20 mouse cellular contexts compared by ENCODE assay signal in the genomic region with DNA sequence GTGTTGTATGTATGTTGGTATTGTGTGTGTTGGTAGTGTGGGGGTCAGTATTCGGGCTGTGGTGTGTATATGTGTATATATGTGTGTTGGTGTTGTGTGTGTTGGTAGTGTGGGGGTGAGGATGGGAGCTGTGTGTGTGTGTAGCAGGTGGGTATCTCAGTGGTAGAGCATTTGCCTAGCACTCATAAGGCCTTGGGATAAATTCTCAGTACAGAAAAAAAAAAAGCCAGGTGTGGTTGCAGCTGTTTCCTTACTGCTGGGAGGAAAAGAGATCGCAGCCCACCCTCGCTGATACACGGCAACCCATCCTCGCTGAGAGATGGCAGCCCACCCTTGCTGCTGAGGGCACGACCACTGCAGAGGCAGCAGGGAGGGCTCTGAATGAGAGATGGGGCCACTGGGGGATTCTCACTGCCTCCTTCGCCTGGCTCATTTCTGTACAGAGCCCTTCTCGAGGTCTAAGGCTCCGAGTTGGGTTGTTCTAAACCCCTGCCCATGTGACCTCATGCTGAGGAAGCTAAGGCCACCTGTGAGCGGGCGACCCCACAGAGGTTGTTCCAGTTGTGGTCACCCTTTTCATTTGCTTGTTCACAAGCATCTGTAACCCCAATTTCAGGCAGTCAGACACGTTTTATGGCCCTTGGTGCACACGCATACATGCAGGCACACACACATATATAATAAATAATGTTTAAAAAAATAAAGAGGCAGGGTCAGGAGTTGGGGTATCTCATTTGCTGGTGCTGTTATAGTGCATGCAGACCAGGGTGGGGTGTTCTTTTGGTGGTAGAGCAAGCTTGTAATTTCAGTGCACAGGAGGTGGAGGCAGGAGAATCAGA. TPM values are rescaled to one million over a fixed set of nuclear protein-coding genes. Genes with fewer than 3 reads are reported as not detected.
DNase-seq lines count a peak whose midpoint lies in the region; ATAC-seq and TF ChIP-seq lines count a peak whose summit lies in the region.
"Had no signal": no experiment of that assay in that cellular context is flagged by ENCODE, and none has a peak within 500 bp of the region (broad histone marks: within the 10 kb centered on the region; RNA-seq: fewer than 3 reads in every experiment).

No protein-coding gene starts in this region.

- H3K4me3 ChIP-seq in heart, embryonic 15.5 days, result no peak overlapping the region
- no peak overlapping the region for H3K4me3 ChIP-seq in stomach, embryonic 15.5 days (replicated peaks)
- no peak overlapping the region for H3K4me3 ChIP-seq in stomach, postnatal 0 days (ENCODE audit: low read depth, low read length)
- H3K4me3 ChIP-seq: embryonic facial prominence, embryonic 12.5 days; erythroblast, embryonic 14.5 days; forebrain, embryonic 13.5 days; hindbrain, embryonic 12.5 days; limb, embryonic 12.5 days had no signal

- ATAC-seq in heart, embryonic 15.5 days (replicated peaks; ENCODE audit: insufficient number of reproducible peaks, insufficient read depth, low FRiP score, low read depth), result no peak
- no peak for ATAC-seq in stomach, embryonic 15.5 days (ENCODE audit: insufficient read depth, low FRiP score, low read depth)
- ATAC-seq in stomach, postnatal 0 days (ENCODE audit: low FRiP score, low TSS enrichment), result no peak
- ATAC-seq: forebrain, embryonic 13.5 days had no signal

- WGBS in heart, embryonic 15.5 days, result 74% methylated on average over 13 of the region's 13 CpGs
- 69% methylated on average over 13 of the region's 13 CpGs for WGBS in stomach, embryonic 15.5 days
- WGBS in stomach, postnatal 0 days, result 83% methylated on average over 13 of the region's 13 CpGs

- no peak for TF ChIP-seq EP300 in stomach, postnatal 0 days (optimal IDR thresholded peaks at IDR 0.05)

- no peak overlapping the region for H3K4me2 ChIP-seq in heart, embryonic 15.5 days
- no peak overlapping the region for H3K4me2 ChIP-seq in stomach, embryonic 15.5 days
- no peak overlapping the region for H3K4me2 ChIP-seq in stomach, postnatal 0 days (replicated peaks; ENCODE audit: low read depth)
- H3K4me2 ChIP-seq: embryonic facial prominence, embryonic 12.5 days; forebrain, embryonic 13.5 days; hindbrain, embryonic 12.5 days; limb, embryonic 12.5 days had no signal

- peaks cover 5% of the 10 kb centered on the region for H3K4me1 ChIP-seq in heart, embryonic 15.5 days (replicated peaks)
- 0 out of 2 replicates have a peak, but pooled peaks cover 8% of the 10 kb centered on the region for H3K4me1 ChIP-seq in stomach, embryonic 15.5 days
- no peaks in the 10 kb centered on the region for H3K4me1 ChIP-seq in stomach, postnatal 0 days (replicated peaks; ENCODE audit: control insufficient read depth, insufficient read depth)
- H3K4me1 ChIP-seq: embryonic facial prominence, embryonic 12.5 days; forebrain, embryonic 13.5 days; limb, embryonic 12.5 days had no signal

- H3K9me3 ChIP-seq in heart, embryonic 15.5 days (replicated peaks), result no peaks in the 10 kb centered on the region
- no peaks in the 10 kb centered on the region for H3K9me3 ChIP-seq in stomach, embryonic 15.5 days
- H3K9me3 ChIP-seq in stomach, postnatal 0 days (ENCODE audit: control insufficient read depth, low read length), result no peaks in the 10 kb centered on the region
- H3K9me3 ChIP-seq: embryonic facial prominence, embryonic 12.5 days; forebrain, embryonic 13.5 days; hindbrain, embryonic 12.5 days; limb, embryonic 12.5 days had no signal

- no peak for DNase-seq in heart, postnatal 10 days
- DNase-seq in stomach, postnatal 0 days (ENCODE audit: low spot score), result no peak
- DNase-seq in thymus, postnatal 0 days (ENCODE audit: low spot score), result peak; percentile 80
- no peak for DNase-seq in ovary, adult 18-20 months (ENCODE audit: low spot score)
- no peak for DNase-seq in layer of hippocampus, adult 9-11 months
- DNase-seq in lung, postnatal 36 days, result no peak
- DNase-seq: adrenal gland, adult 2 months; cerebellum, adult 9-11 months; heart, postnatal 14 days; kidney, adult 18-20 months; kidney, postnatal 25 days; lung, adult 2 months; retina, postnatal 1 day had no signal

- H3K36me3 ChIP-seq in heart, embryonic 15.5 days, result no peaks in the 10 kb centered on the region
- H3K36me3 ChIP-seq in stomach, embryonic 15.5 days, result no peaks in the 10 kb centered on the region
- H3K36me3 ChIP-seq in stomach, postnatal 0 days (ENCODE audit: control insufficient read depth, insufficient read depth, low read length), result no peaks in the 10 kb centered on the region
- H3K36me3 ChIP-seq: embryonic facial prominence, embryonic 12.5 days; hindbrain, embryonic 12.5 days; limb, embryonic 12.5 days had no signal

- 0 out of 2 replicates have a peak overlapping the region, but pooled peaks have one; percentile 40 for H3K27ac ChIP-seq in heart, embryonic 15.5 days
- 0 out of 2 replicates have a peak overlapping the region, but pooled peaks have one; percentile 1 for H3K27ac ChIP-seq in stomach, embryonic 15.5 days
- H3K27ac ChIP-seq in stomach, postnatal 0 days (replicated peaks), result no peak overlapping the region; the same call in 1 of the 2 replicates
- H3K27ac ChIP-seq: embryonic facial prominence, embryonic 12.5 days; forebrain, embryonic 13.5 days; hindbrain, embryonic 12.5 days; limb, embryonic 12.5 days had no signal

- no peak overlapping the region for H3K9ac ChIP-seq in heart, embryonic 15.5 days
- H3K9ac ChIP-seq in stomach, embryonic 15.5 days, result no peak overlapping the region
- no peak overlapping the region for H3K9ac ChIP-seq in stomach, postnatal 0 days (ENCODE audit: low read length)
- H3K9ac ChIP-seq: embryonic facial prominence, embryonic 12.5 days; forebrain, embryonic 13.5 days; hindbrain, embryonic 12.5 days; limb, embryonic 12.5 days had no signal

- intact Hi-C loops in heart, postnatal 10 days (cut with DNase I), result no loop called here

- TF ChIP-seq CTCF in stomach, postnatal 0 days (IDR thresholded peaks at IDR 0.05; ENCODE audit: low read depth), result no peak

- no peaks in the 10 kb centered on the region for H3K27me3 ChIP-seq in heart, embryonic 15.5 days
- H3K27me3 ChIP-seq in stomach, embryonic 15.5 days (replicated peaks), result no peaks in the 10 kb centered on the region
- no peaks in the 10 kb centered on the region for H3K27me3 ChIP-seq in stomach, postnatal 0 days (ENCODE audit: control insufficient read depth, insufficient read depth, low read length)
- H3K27me3 ChIP-seq: embryonic facial prominence, embryonic 12.5 days; forebrain, embryonic 13.5 days; hindbrain, embryonic 12.5 days; limb, embryonic 12.5 days had no signal

RNA-seq across cellular contexts. Expression of a gene that starts 19.3 kb away (rescaled TPM):
- 124 and 156 TPM in 2 replicates for polyA plus RNA-seq in heart, embryonic 15.5 days (2015; fragmentation: Nextera tagmentation; extraction: Ambion mirVana)
- 10 to 100 TPM; 48.9 to 55.5 TPM for total RNA-seq in heart, postnatal 10 days (2021)
- 289 and 305 TPM in 2 replicates for polyA plus RNA-seq in stomach, embryonic 15.5 days (2015; fragmentation: Nextera tagmentation; extraction: Ambion mirVana)
- 221 and 223 TPM in 2 replicates for polyA plus RNA-seq in stomach, postnatal 0 days (2015; fragmentation: Nextera tagmentation; extraction: Ambion mirVana)
- polyA plus RNA-seq in thymus, postnatal 0 days (2015; fragmentation: Nextera tagmentation; extraction: Ambion mirVana), result 194 and 213 TPM in 2 replicates

RNA-seq across cellular contexts. Expression of a gene that starts 40.9 kb away (rescaled TPM):
- polyA plus RNA-seq in heart, embryonic 15.5 days (2015; fragmentation: Nextera tagmentation; extraction: Ambion mirVana), result 10.9 and 13.1 TPM in 2 replicates
- 10 to 100 TPM; 13.9 to 17.1 TPM for total RNA-seq in heart, postnatal 10 days (2021)
- polyA plus RNA-seq in stomach, embryonic 15.5 days (2015; fragmentation: Nextera tagmentation; extraction: Ambion mirVana), result 17.1 and 18.8 TPM in 2 replicates
- 8.7 and 9.2 TPM in 2 replicates for polyA plus RNA-seq in stomach, postnatal 0 days (2015; fragmentation: Nextera tagmentation; extraction: Ambion mirVana)
- 17.7 and 18.5 TPM in 2 replicates for polyA plus RNA-seq in thymus, postnatal 0 days (2015; fragmentation: Nextera tagmentation; extraction: Ambion mirVana)

RNA-seq across cellular contexts. Expression of a gene that starts 56.5 kb away (rescaled TPM):
- polyA plus RNA-seq in heart, embryonic 15.5 days (2015; fragmentation: Nextera tagmentation; extraction: Ambion mirVana), result 6.5 and 6.7 TPM in 2 replicates
- total RNA-seq in heart, postnatal 10 days (2021), result 10 to 100 TPM; 11.9 to 14.7 TPM
- polyA plus RNA-seq in stomach, embryonic 15.5 days (2015; fragmentation: Nextera tagmentation; extraction: Ambion mirVana), result 12.9 and 13.4 TPM in 2 replicates
- 8.9 and 9.3 TPM in 2 replicates for polyA plus RNA-seq in stomach, postnatal 0 days (2015; fragmentation: Nextera tagmentation; extraction: Ambion mirVana)
- 7.4 and 10.9 TPM in 2 replicates for polyA plus RNA-seq in thymus, postnatal 0 days (2015; fragmentation: Nextera tagmentation; extraction: Ambion mirVana)
